Mouse (Mus musculus) heart, embryonic 14.5 days (tissue): ENCODE results near the gene Slc39a11. TPM values are rescaled to one million over a fixed set of nuclear protein-coding genes. Genes with fewer than 3 reads are reported as not detected.

Source experiments
- ATAC-seq: fragments of 200-750 bp; cut with Nextera tagmentation; 2 replicates; pipeline ENCODE4 v1.8.0; 2017; ENCODE audit warnings: low read depth, moderate TSS enrichment; ENCODE audit not compliant: insufficient number of reproducible peaks, insufficient read depth, low FRiP score
- H3K27ac ChIP-seq, 2 experiments: fragments of 200-500 bp in 1 of 2; fragments of 300-500 bp in 1 of 2; sonication (generic) in 1 of 2; replicated peaks in 1 of 2; 2 replicates each; pipeline ENCODE4 v1.5.1; 2012 to 2014; ENCODE audit warnings: low read depth in 2 of 2, low read length in 2 of 2, control low read depth in 1 of 2, mild to moderate bottlenecking in 1 of 2, mixed read lengths in 1 of 2; ENCODE audit not compliant: control insufficient read depth in 1 of 2, insufficient read depth in 1 of 2
- H3K27me3 ChIP-seq: fragments of 300-500 bp; sonication (generic); 2 replicates; pipeline ENCODE4 v1.6.1; 2014; ENCODE audit warnings: mild to moderate bottlenecking, low read length, control low read depth; ENCODE audit not compliant: control insufficient read depth, insufficient read depth
- H3K36me3 ChIP-seq: fragments of 300-500 bp; sonication (generic); 2 replicates; pipeline ENCODE4 v1.6.1; 2014; ENCODE audit warnings: mild to moderate bottlenecking, control low read depth, low read length, mixed read lengths; ENCODE audit not compliant: control insufficient read depth, insufficient read depth
- H3K4me1 ChIP-seq, 2 experiments: fragments of 200-500 bp in 1 of 2; fragments of 300-500 bp in 1 of 2; sonication (generic) in 1 of 2; 2 replicates each; pipeline ENCODE4 v1.6.1; 2012 to 2014; ENCODE audit warnings: low read length in 2 of 2, control low read depth in 1 of 2, mixed read lengths in 1 of 2; ENCODE audit not compliant: control insufficient read depth in 2 of 2, insufficient read depth in 2 of 2
- H3K4me2 ChIP-seq: fragments of 300-500 bp; sonication (generic); 2 replicates; pipeline ENCODE4 v1.6.1; 2014; ENCODE audit warnings: mild to moderate bottlenecking, low read length
- H3K4me3 ChIP-seq, 2 experiments: fragments of 200-500 bp in 1 of 2; fragments of 300-500 bp in 1 of 2; sonication (generic) in 1 of 2; 2 replicates each; pipeline ENCODE4 v1.5.1; 2012 to 2014; ENCODE audit warnings: low read length in 2 of 2, mild to moderate bottlenecking in 2 of 2, control low read depth in 1 of 2, low read depth in 1 of 2, moderate library complexity in 1 of 2; ENCODE audit not compliant: control insufficient read depth in 1 of 2, insufficient read depth in 1 of 2
- H3K9ac ChIP-seq: fragments of 300-500 bp; sonication (generic); 2 replicates; pipeline ENCODE4 v1.6.1; 2014; ENCODE audit warnings: mild to moderate bottlenecking, low read length
- H3K9me3 ChIP-seq: fragments of 300-500 bp; sonication (generic); 2 replicates; pipeline ENCODE4 v1.6.1; 2016; ENCODE audit warnings: low read length, control low read depth; ENCODE audit not compliant: control insufficient read depth
- WGBS: fragments of 180-500 bp; shearing (Covaris S2); extraction: QIAGEN DNeasy Blood & Tissue Kit; methylation state at CpG from one replicate; pipeline ENCODE4 v1.1.7; 2014; 5-methylcytosine and 5-hydroxymethylcytosine counted together
- polyA plus RNA-seq: library from polyadenylated mRNA; unstranded; fragments of >200 nt; fragmentation: Nextera tagmentation; extraction: Ambion mirVana; gene quantifications from 2 replicates; pipeline ENCODE4 v1.2.1, GENCODE M21; 2014

Slc39a11 gene
- polyA plus RNA-seq, 1 experiment from 2014 or later: 13.6 TPM

DNA sequence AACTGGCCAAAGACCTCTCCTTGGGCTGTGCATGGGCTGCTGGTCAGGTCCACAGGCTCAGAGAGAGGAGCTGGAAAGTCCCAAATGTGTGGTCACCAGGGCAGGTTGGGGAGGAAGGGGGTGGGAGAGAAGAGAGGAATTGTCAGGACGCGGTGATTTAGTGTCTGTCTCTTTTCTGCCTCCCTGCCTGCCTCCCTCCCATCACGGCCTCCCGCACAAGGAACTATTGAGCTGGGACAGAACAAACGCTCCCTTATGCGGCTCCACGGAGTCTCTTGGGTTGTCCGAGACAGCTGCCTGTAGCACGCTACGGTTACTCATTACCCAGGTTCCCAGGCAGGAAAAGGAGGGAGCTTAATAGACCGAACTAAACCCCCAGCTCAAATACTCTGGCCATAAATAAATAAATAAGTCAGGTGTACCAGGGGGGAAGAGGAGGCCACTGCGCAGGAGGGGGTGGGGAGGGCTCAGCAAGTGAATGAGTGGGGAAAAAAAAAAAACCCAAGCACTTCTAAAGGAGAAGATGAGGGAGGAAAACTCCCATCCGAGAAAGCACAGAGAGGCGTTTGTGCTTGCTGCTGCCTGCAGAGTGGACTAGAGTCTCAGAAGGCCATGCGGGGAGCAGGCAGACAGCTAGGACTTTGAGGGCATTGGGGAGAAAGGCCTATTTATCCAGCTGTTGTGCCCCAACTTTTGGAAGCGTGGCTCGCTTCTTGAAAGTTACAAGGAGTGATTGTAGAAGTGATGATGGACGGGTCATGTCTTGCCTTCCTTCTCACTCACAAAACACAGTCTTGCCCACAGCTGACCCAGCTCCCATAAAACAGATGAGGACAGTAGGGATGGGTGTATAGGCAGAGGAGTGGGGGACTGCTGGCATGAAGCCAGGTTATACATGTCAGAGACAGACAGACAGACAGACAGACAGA lies 428.3 kb downstream of the Slc39a11 start:
- no peak overlapping the region for H3K27ac ChIP-seq
- ATAC-seq: no peak
- H3K9ac ChIP-seq: no peak overlapping the region
- H3K4me2 ChIP-seq: no peak overlapping the region
- no peaks in the 10 kb centered on the region for H3K36me3 ChIP-seq
- no peak overlapping the region for H3K4me3 ChIP-seq
- no peaks in the 10 kb centered on the region for H3K4me1 ChIP-seq
- WGBS: 62% methylated on average over 18 of the region's 18 CpGs
- H3K27me3 ChIP-seq: no peaks in the 10 kb centered on the region
- H3K9me3 ChIP-seq: no peaks in the 10 kb centered on the region

GRCm38 (mm10) chr11:113220649-113221048 lies 429.2 kb downstream of the Slc39a11 start:
- H3K4me1 ChIP-seq: no peaks in the 10 kb centered on the region
- H3K36me3 ChIP-seq: no peaks in the 10 kb centered on the region
- H3K4me3 ChIP-seq: no peak overlapping the region
- ATAC-seq: no peak
- H3K27ac ChIP-seq: no peak overlapping the region
- no peaks in the 10 kb centered on the region for H3K9me3 ChIP-seq
- WGBS: 78% methylated on average over 2 of the region's 2 CpGs
- H3K9ac ChIP-seq: no peak overlapping the region
- H3K4me2 ChIP-seq: no peak overlapping the region
- no peaks in the 10 kb centered on the region for H3K27me3 ChIP-seq

DNA sequence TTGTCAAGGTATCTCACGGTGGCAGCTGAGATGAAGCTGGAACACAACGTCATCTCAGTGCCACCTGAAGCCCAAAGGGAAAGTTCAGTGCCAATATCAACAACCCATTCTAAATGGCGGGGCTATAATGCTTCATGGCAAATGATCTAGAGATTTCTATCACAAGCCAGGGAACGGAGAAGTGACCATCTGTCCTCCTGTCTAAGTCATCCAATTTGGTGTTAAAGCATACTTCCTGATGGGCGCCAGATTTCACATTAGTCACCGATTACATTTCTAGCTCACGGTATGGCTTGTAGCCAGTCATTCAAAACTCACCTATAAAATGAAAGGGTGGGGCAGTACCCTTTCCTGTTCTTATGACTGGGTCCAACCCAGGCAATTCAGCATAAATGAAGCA lies 435.1 kb downstream of the Slc39a11 start:
- no peaks in the 10 kb centered on the region for H3K27me3 ChIP-seq

GRCm38 (mm10) chr11:113212390-113213025 lies 437.4 kb downstream of the Slc39a11 start:
- peaks cover 0 to 3% of the 10 kb centered on the region in 2 experiments; a peak in 1 of 4 replicates for H3K4me1 ChIP-seq
- no peak for ATAC-seq
- no peak overlapping the region for H3K9ac ChIP-seq
- no peaks in the 10 kb centered on the region for H3K36me3 ChIP-seq
- H3K9me3 ChIP-seq: 0 out of 2 replicates have a peak, but pooled peaks cover 3% of the 10 kb centered on the region
- no peak overlapping the region for H3K27ac ChIP-seq
- no peak overlapping the region for H3K4me3 ChIP-seq
- no peaks in the 10 kb centered on the region for H3K27me3 ChIP-seq
- WGBS: 76% methylated on average over 13 of the region's 13 CpGs
- H3K4me2 ChIP-seq: no peak overlapping the region

More for the DNA sequence above, 435.1 kb downstream of the Slc39a11 start:
- no peak overlapping the region for H3K4me3 ChIP-seq
- 0 out of 2 replicates have a peak, but pooled peaks cover 3% of the 10 kb centered on the region for H3K9me3 ChIP-seq
- no peaks in the 10 kb centered on the region for H3K4me1 ChIP-seq
- H3K9ac ChIP-seq: no peak overlapping the region
- H3K36me3 ChIP-seq: no peaks in the 10 kb centered on the region
- no peak for ATAC-seq
- no peak overlapping the region for H3K4me2 ChIP-seq
- 84% methylated on average over 7 of the region's 7 CpGs for WGBS
- H3K27ac ChIP-seq: no peak overlapping the region

DNA sequence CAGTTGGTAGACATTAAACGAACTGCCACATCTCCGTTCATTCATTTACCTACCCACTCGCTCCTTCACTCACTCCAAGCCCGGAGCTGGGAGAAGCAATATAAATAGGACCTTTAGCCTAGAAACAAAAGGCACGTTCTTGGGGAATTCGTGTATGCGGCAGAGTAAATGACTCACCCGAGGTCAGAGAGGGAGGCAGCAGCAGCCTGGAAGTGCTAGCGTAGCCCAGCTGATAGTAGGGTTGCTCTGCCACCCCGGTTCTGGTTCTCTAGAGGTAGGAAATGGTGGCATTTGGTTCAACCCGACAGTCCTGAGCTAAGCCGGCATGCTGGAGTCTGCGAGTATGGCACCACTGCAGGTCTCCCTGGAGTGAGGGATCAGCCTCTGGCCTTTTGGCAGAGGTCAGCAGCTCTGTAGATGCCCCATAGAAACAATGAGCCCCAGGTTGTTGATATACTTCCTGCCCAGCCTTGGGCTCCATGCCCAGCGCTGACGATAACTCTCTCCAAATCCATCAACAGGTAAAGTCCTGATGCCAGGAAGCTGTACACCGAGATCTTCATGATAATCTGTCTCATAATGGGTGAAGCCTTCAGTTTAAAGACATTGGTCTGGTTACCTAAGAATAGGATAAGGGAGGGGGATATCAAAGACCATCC lies 440.5 kb downstream of the Slc39a11 start:
- Histone ChIP-seq H3K9ac (no peak overlapping the region), H3K4me3 (no peak overlapping the region), H3K27me3 (no peaks in the 10 kb centered on the region), H3K4me1 (peaks cover 0 to 3% of the 10 kb centered on the region in 2 experiments; a peak in 1 of 4 replicates), H3K27ac (no peak overlapping the region), H3K9me3 (0 out of 2 replicates have a peak, but pooled peaks cover 2% of the 10 kb centered on the region), H3K4me2 (no peak overlapping the region), H3K36me3 (no peaks in the 10 kb centered on the region)
- 59% methylated on average over 16 of the region's 16 CpGs for WGBS
- ATAC-seq: no peak

DNA sequence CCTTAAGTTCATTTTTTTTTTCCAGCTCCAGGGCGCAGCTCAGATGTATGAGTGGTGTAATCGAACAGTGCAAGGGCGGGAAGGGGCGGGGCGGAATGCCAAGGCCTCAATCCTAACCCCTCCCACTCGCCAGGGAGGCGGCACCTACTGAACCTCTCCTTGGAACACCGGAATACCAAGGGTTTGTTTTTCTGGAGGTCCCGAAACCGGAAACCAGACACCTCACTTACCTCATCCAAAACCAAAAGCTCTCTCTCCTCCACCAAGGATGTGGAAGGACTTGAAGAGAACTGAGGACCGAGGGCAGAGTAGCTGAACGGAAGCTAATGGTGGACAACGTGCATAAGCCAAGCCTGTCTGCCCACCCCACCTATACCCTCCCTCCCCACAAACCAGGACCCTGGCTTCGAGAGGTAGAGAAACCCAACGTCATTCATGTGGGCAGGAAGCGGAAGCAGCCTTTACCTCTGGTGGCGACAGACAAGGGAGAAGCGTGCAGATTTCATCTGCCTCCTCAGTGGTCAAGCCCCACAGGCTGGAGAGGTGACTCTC lies 441.3 kb downstream of the Slc39a11 start:
- Histone ChIP-seq H3K27ac (no peak overlapping the region), H3K9ac (no peak overlapping the region), H3K9me3 (no peaks in the 10 kb centered on the region), H3K4me2 (no peak overlapping the region), H3K36me3 (no peaks in the 10 kb centered on the region), H3K27me3 (no peaks in the 10 kb centered on the region), H3K4me3 (no peak overlapping the region), H3K4me1 (peaks cover 0 to 3% of the 10 kb centered on the region in 2 experiments; a peak in 1 of 4 replicates)
- no peak for ATAC-seq
- 53% methylated on average over 18 of the region's 18 CpGs for WGBS

DNA sequence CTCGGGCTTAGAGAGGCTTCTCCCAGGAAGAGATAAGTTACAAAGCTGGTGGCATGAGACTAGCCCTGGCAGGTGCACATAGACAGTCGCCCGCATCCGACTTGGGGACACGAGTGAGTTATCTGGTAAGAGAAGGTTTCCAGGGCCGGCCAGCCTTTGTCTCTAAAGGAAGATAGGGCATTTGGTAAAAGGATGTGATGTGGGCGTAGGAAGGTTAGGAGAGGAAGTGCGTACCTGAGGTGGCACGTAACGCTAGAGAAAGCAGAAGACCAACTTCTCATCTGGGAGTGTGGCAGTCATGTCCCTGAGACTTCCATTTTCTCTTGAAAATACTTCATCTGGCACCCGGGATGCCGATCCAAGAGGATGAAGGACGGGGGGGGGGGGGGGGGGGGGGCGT lies 441.9 kb downstream of the Slc39a11 start:
- ATAC-seq: no peak
- WGBS: 74% methylated on average over 13 of the region's 14 CpGs
- Histone ChIP-seq H3K4me3 (no peak overlapping the region), H3K9me3 (no peaks in the 10 kb centered on the region), H3K4me1 (peaks cover 0 to 3% of the 10 kb centered on the region in 2 experiments; a peak in 1 of 4 replicates), H3K9ac (no peak overlapping the region), H3K27me3 (no peaks in the 10 kb centered on the region), H3K27ac (no peak overlapping the region), H3K4me2 (no peak overlapping the region), H3K36me3 (no peaks in the 10 kb centered on the region)
